Mouse (Mus musculus) limb, embryonic 11.5 days (tissue): ENCODE data around the gene Dpy19l1. TPM values are rescaled to one million over a fixed set of nuclear protein-coding genes. Genes with fewer than 3 reads are reported as not detected.

ENCODE experiments used
- ATAC-seq: fragments of 200-750 bp; cut with Nextera tagmentation; 2 replicates; pipeline ENCODE4 v1.8.0; 2017; ENCODE audit warnings: low read depth; ENCODE audit not compliant: insufficient number of reproducible peaks, low FRiP score, low TSS enrichment
- DNase-seq: peaks from one replicate; pipeline ENCODE4 v3.0.0-alpha.2; 2015; ENCODE audit warnings: low spot score
- H3K27ac ChIP-seq: fragments of 300-500 bp; sonication (generic); replicated peaks from 2 replicates; pipeline ENCODE4 v1.5.1; 2014; ENCODE audit warnings: low read depth, mild to moderate bottlenecking, low read length
- H3K27me3 ChIP-seq: fragments of 300-500 bp; sonication (generic); 2 replicates; pipeline ENCODE4 v1.6.1; 2014; ENCODE audit warnings: mild to moderate bottlenecking, low read length, mixed read lengths; ENCODE audit not compliant: control insufficient read depth, insufficient read depth
- H3K36me3 ChIP-seq: fragments of 300-500 bp; sonication (generic); 2 replicates; pipeline ENCODE4 v1.6.1; 2014; ENCODE audit warnings: mild to moderate bottlenecking, low read length, moderate library complexity, mixed read lengths; ENCODE audit not compliant: control insufficient read depth, insufficient read depth
- H3K4me1 ChIP-seq: fragments of 300-500 bp; sonication (generic); 2 replicates; pipeline ENCODE4 v1.6.1; 2014; ENCODE audit warnings: low read length, mixed read lengths; ENCODE audit not compliant: control insufficient read depth, insufficient read depth
- H3K4me2 ChIP-seq: fragments of 300-500 bp; sonication (generic); 2 replicates; pipeline ENCODE4 v1.6.1; 2014; ENCODE audit warnings: low read depth, mild to moderate bottlenecking, moderate library complexity; ENCODE audit not compliant: severe bottlenecking
- H3K4me3 ChIP-seq: fragments of 300-500 bp; sonication (generic); 2 replicates; pipeline ENCODE4 v1.5.1; 2014; ENCODE audit warnings: low read depth, low read length
- H3K9ac ChIP-seq: fragments of 300-500 bp; sonication (generic); 2 replicates; pipeline ENCODE4 v1.6.1; 2014; ENCODE audit warnings: mild to moderate bottlenecking, low read length
- H3K9me3 ChIP-seq: fragments of 300-500 bp; sonication (generic); 2 replicates; pipeline ENCODE4 v1.6.1; 2016; ENCODE audit warnings: low read length; ENCODE audit not compliant: control insufficient read depth
- WGBS: fragments of 180-500 bp; shearing (Covaris S2); extraction: QIAGEN DNeasy Blood & Tissue Kit; methylation state at CpG from one replicate; pipeline ENCODE4 v1.1.7; 2014; 5-methylcytosine and 5-hydroxymethylcytosine counted together
- polyA plus RNA-seq: library from polyadenylated mRNA; unstranded; fragments of >200 nt; fragmentation: Nextera tagmentation; extraction: Ambion mirVana; gene quantifications from 2 replicates; pipeline ENCODE4 v1.2.1, GENCODE M21; 2014

Gene Dpy19l1
- polyA plus RNA-seq, 1 experiment from 2014 or later, result 18.7 TPM

DNA sequence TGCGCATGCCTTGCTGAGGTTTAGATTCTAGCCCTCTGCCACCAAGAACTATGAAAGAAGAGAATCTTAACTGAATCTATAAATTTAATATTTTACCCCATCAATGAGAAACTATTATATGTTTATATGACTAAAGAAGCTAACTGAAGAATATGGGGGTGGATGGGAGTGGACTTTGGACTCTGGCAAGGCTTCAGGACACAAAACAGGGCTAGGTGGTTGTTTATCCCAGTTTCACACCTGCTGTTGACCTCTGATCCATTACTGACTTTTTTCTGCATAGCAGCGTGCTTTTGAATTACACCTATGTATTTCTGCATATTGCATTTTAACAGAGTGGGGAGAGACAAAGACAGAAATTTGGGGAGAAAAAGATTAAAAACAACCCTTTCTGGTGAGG, 124.1 kb downstream of the Dpy19l1 start:
- no peak for DNase-seq
- no peak overlapping the region for H3K4me3 ChIP-seq
- no peaks in the 10 kb centered on the region for H3K4me1 ChIP-seq
- no peaks in the 10 kb centered on the region for H3K36me3 ChIP-seq
- H3K9me3 ChIP-seq, result no peaks in the 10 kb centered on the region
- H3K9ac ChIP-seq, result no peak overlapping the region
- H3K27me3 ChIP-seq, result no peaks in the 10 kb centered on the region
- no peak overlapping the region for H3K4me2 ChIP-seq
- 85% methylated on average over 2 of the region's 2 CpGs for WGBS
- no peak for ATAC-seq
- H3K27ac ChIP-seq, result no peak overlapping the region

Other genes starting within 250 kb of the Dpy19l1 start
- not detected in 2 replicates for gene Cypt4, start 122.1 kb upstream of the Dpy19l1 start, polyA plus RNA-seq
- 0.10 and 0.19 TPM in 2 replicates for gene Dpy19l2, start 193.2 kb upstream of the Dpy19l1 start, polyA plus RNA-seq